Mouse (Mus musculus) midbrain, embryonic 13.5 days (tissue): ENCODE measurements around the gene Inca1. TPM values are rescaled to one million over a fixed set of nuclear protein-coding genes. Genes with fewer than 3 reads are reported as not detected.

Experiments used
- microRNA-seq: library from miRNA; unstranded; fragments of <30 nt; microRNA quantifications from one replicate; pipeline ENCODE4, GENCODE M21; 2016
- polyA plus RNA-seq: library from polyadenylated mRNA; unstranded; fragments of >200 nt; fragmentation: Nextera tagmentation; extraction: Ambion mirVana; gene quantifications from 2 replicates; pipeline ENCODE4 v1.2.1, GENCODE M21; 2015

Inca1 gene
- polyA plus RNA-seq, 1 experiment from 2014 or later, result 0.94 TPM

Small RNA genes lying within 50 kb of the gene (microRNA-seq; reads per million reads assigned to microRNA genes)
- not detected for gene Mir6925

Other genes starting within 250 kb of the Inca1 start
- gene Med11, start 248.2 kb downstream of the Inca1 start, polyA plus RNA-seq, result 41.9 and 43.6 TPM in 2 replicates
- 0.40 and 0.44 TPM in 2 replicates for gene Zmynd15, start 240.7 kb downstream of the Inca1 start, polyA plus RNA-seq
- 1.4 and 1.6 TPM in 2 replicates for gene Cxcl16, start 240.2 kb downstream of the Inca1 start, polyA plus RNA-seq
- 0.54 and 1.2 TPM in 2 replicates for gene Tm4sf5, start 194.9 kb downstream of the Inca1 start, polyA plus RNA-seq
- not detected in 2 replicates for gene Vmo1, start 185.5 kb downstream of the Inca1 start, polyA plus RNA-seq
- 0.35 and 0.42 TPM in 2 replicates for gene Gltpd2, start 181.0 kb downstream of the Inca1 start, polyA plus RNA-seq
- gene Psmb6, start 174.8 kb downstream of the Inca1 start, polyA plus RNA-seq, result 827 and 844 TPM in 2 replicates
- not detected in 2 replicates for gene Gm40193, start 167.2 kb downstream of the Inca1 start, polyA plus RNA-seq
- 5.2 and 6.5 TPM in 2 replicates for gene Pld2, start 160.1 kb downstream of the Inca1 start, polyA plus RNA-seq
- 10.7 and 14.2 TPM in 2 replicates for gene Mink1, start 137.3 kb downstream of the Inca1 start, polyA plus RNA-seq
- gene 4930544D05Rik, start 84.3 kb downstream of the Inca1 start, polyA plus RNA-seq, result not detected in 2 replicates
- not detected in 2 replicates for gene Chrne, start 80.9 kb downstream of the Inca1 start, polyA plus RNA-seq
- gene Gp1ba, start 61.0 kb downstream of the Inca1 start, polyA plus RNA-seq, result 0.17 and 0.26 TPM in 2 replicates
- gene Rnf167, start 52.9 kb downstream of the Inca1 start, polyA plus RNA-seq, result 111 and 113 TPM in 2 replicates
- gene Slc25a11, start 52.7 kb downstream of the Inca1 start, polyA plus RNA-seq, result 169 and 170 TPM in 2 replicates
- 785 and 825 TPM in 2 replicates for gene Pfn1, start 45.5 kb downstream of the Inca1 start, polyA plus RNA-seq
- gene Eno3, start 43.0 kb downstream of the Inca1 start, polyA plus RNA-seq, result 8.0 and 9.5 TPM in 2 replicates
- gene Spag7, start 30.7 kb downstream of the Inca1 start, polyA plus RNA-seq, result 180 and 181 TPM in 2 replicates
- 15.3 and 16.4 TPM in 2 replicates for gene Camta2, start 12.1 kb downstream of the Inca1 start, polyA plus RNA-seq
- gene Kif1c, start 393 bp upstream of the Inca1 start, polyA plus RNA-seq, result 1.4 and 2.1 TPM in 2 replicates
- gene Zfp3, start 64.1 kb upstream of the Inca1 start, polyA plus RNA-seq, result 13.2 and 15.1 TPM in 2 replicates
- 0.19 TPM in 1 of 2 replicates, not detected in the other for gene Scimp, start 112.4 kb upstream of the Inca1 start, polyA plus RNA-seq
- 74.0 and 77.2 TPM in 2 replicates for gene Rabep1, start 144.6 kb upstream of the Inca1 start, polyA plus RNA-seq